Mouse (Mus musculus): Measurements from ENCODE around the gene Epha2. TPM values are rescaled to one million over a fixed set of nuclear protein-coding genes. Genes with fewer than 3 reads are reported as not detected.

The Epha2 gene
- polyA plus RNA-seq, 1 experiment from 2014 or later, result 0.82 TPM

GRCm38 (mm10) chr4:141322526-141322925 lies 21.5 kb downstream of the Epha2 start:
- ATAC-seq (ENCODE audit: low FRiP score), result no peak
- WGBS, result 80% methylated on average over 11 of the region's 11 CpGs
- DNase-seq (ENCODE audit: low spot score), result no peak
- Histone ChIP-seq H3K27ac (ENCODE audit: low read depth, low read length) (no peak overlapping the region), H3K4me2 (replicated peaks; ENCODE audit: low read depth, low read length) (no peak overlapping the region), H3K4me1 (replicated peaks; ENCODE audit: control insufficient read depth, insufficient read depth, low read length) (no peaks in the 10 kb centered on the region), H3K27me3 (ENCODE audit: control insufficient read depth, insufficient read depth, low read length) (no peaks in the 10 kb centered on the region; the same call in 1 of the 2 replicates), H3K9me3 (ENCODE audit: control insufficient read depth, low read length) (no peaks in the 10 kb centered on the region), H3K9ac (ENCODE audit: low read depth, low read length) (no peak overlapping the region), H3K36me3 (ENCODE audit: control insufficient read depth, insufficient read depth, low read length) (no peaks in the 10 kb centered on the region), H3K4me3 (ENCODE audit: low read depth, low read length) (no peak overlapping the region)

- WGBS, result 87% methylated on average over 6 of the region's 6 CpGs
Observed at GRCm38 (mm10) chr4:141324771-141325191, 23.7 kb downstream of the Epha2 start.

DNA sequence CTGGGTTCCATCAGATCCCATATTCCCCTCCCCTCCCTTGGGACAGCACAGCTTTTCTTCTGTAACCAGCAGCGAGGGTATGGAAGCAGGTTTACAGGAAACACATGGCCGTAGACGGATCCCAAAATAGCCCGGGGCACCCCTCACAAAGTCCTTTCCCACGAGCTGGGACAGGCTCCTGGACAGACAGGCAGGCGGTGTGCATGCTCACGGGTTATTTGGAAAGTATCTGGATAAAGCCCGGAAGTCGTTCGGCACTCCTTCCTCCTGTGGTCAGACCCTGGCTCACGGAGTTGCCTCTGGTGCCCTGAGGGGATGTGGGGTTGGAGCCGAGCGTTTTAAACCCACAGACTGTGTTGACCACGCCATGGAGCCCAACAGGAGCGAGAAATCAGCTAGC lies 24.6 kb downstream of the Epha2 start:
- no peak overlapping the region for H3K4me3 ChIP-seq (ENCODE audit: low read depth, low read length)
- H3K4me1 ChIP-seq (replicated peaks; ENCODE audit: control insufficient read depth, insufficient read depth, low read length), result no peaks in the 10 kb centered on the region
- ATAC-seq (ENCODE audit: low FRiP score) (no peak), DNase-seq (ENCODE audit: low spot score) (no peak)
- 76% methylated on average over 15 of the region's 15 CpGs for WGBS
- H3K4me2 ChIP-seq (replicated peaks; ENCODE audit: low read depth, low read length), result no peak overlapping the region
- H3K9me3 ChIP-seq (ENCODE audit: control insufficient read depth, low read length), result no peaks in the 10 kb centered on the region
- no peaks in the 10 kb centered on the region for H3K36me3 ChIP-seq (ENCODE audit: control insufficient read depth, insufficient read depth, low read length)
- H3K27ac ChIP-seq (ENCODE audit: low read depth, low read length), result no peak overlapping the region
- no peaks in the 10 kb centered on the region for H3K27me3 ChIP-seq (ENCODE audit: control insufficient read depth, insufficient read depth, low read length)
- H3K9ac ChIP-seq (ENCODE audit: low read depth, low read length), result no peak overlapping the region

More at GRCm38 (mm10) chr4:141324771-141325191, 23.7 kb downstream of the Epha2 start:
- Histone ChIP-seq H3K4me2 (replicated peaks; ENCODE audit: low read depth, low read length) (no peak overlapping the region), H3K4me1 (replicated peaks; ENCODE audit: control insufficient read depth, insufficient read depth, low read length) (no peaks in the 10 kb centered on the region), H3K36me3 (ENCODE audit: control insufficient read depth, insufficient read depth, low read length) (no peaks in the 10 kb centered on the region), H3K9ac (ENCODE audit: low read depth, low read length) (no peak overlapping the region), H3K27me3 (ENCODE audit: control insufficient read depth, insufficient read depth, low read length) (no peaks in the 10 kb centered on the region), H3K9me3 (ENCODE audit: control insufficient read depth, low read length) (no peaks in the 10 kb centered on the region), H3K4me3 (ENCODE audit: low read depth, low read length) (no peak overlapping the region), H3K27ac (ENCODE audit: low read depth, low read length) (no peak overlapping the region)
- DNase-seq (ENCODE audit: low spot score) (no peak), ATAC-seq (ENCODE audit: low FRiP score) (no peak)

- Histone ChIP-seq H3K9me3 (ENCODE audit: control insufficient read depth, low read length) (no peaks in the 10 kb centered on the region), H3K36me3 (ENCODE audit: control insufficient read depth, insufficient read depth, low read length) (no peaks in the 10 kb centered on the region), H3K9ac (ENCODE audit: low read depth, low read length) (no peak overlapping the region), H3K27me3 (ENCODE audit: control insufficient read depth, insufficient read depth, low read length) (no peaks in the 10 kb centered on the region), H3K27ac (ENCODE audit: low read depth, low read length) (no peak overlapping the region), H3K4me1 (replicated peaks; ENCODE audit: control insufficient read depth, insufficient read depth, low read length) (no peaks in the 10 kb centered on the region), H3K4me2 (replicated peaks; ENCODE audit: low read depth, low read length) (no peak overlapping the region), H3K4me3 (ENCODE audit: low read depth, low read length) (no peak overlapping the region)
- no peak for DNase-seq (ENCODE audit: low spot score)
- no peak for ATAC-seq (ENCODE audit: low FRiP score)
- 80% methylated on average over 4 of the region's 4 CpGs for WGBS
Observed at GRCm38 (mm10) chr4:141327075-141327474, 26.0 kb downstream of the Epha2 start.

DNA sequence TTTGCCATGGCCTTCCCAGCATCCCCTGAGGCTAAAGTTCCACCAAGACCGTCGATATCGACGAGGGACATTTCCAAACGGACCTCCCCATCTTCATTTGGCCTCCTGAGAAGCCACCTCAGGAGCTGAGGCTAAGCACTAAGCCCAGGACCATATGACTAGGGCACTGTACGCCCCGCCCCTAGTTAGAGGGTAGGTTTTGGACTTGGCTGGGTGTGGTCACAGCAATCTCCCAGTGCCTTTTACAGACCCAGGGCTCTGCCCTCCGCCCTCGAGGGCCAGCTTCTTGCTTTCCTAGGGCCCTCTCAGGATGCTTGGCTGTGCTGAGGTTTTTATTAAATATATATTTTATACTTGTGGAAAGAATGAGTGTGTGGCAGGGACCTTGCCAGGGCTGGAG lies 27.7 kb downstream of the Epha2 start:
- no peak overlapping the region for H3K9ac ChIP-seq (ENCODE audit: low read depth, low read length)
- 86% methylated on average over 9 of the region's 9 CpGs for WGBS
- no peaks in the 10 kb centered on the region for H3K27me3 ChIP-seq (ENCODE audit: control insufficient read depth, insufficient read depth, low read length)
- no peaks in the 10 kb centered on the region for H3K36me3 ChIP-seq (ENCODE audit: control insufficient read depth, insufficient read depth, low read length)
- no peaks in the 10 kb centered on the region for H3K9me3 ChIP-seq (ENCODE audit: control insufficient read depth, low read length)
- H3K4me1 ChIP-seq (replicated peaks; ENCODE audit: control insufficient read depth, insufficient read depth, low read length), result no peaks in the 10 kb centered on the region
- H3K27ac ChIP-seq (ENCODE audit: low read depth, low read length), result no peak overlapping the region
- DNase-seq (ENCODE audit: low spot score) (no peak), ATAC-seq (ENCODE audit: low FRiP score) (no peak)
- H3K4me2 ChIP-seq (replicated peaks; ENCODE audit: low read depth, low read length), result no peak overlapping the region
- no peak overlapping the region for H3K4me3 ChIP-seq (ENCODE audit: low read depth, low read length)

GRCm38 (mm10) chr4:141329968-141330367 lies 28.9 kb downstream of the Epha2 start:
- DNase-seq (ENCODE audit: low spot score) (no peak), ATAC-seq (ENCODE audit: low FRiP score) (no peak)
- Histone ChIP-seq H3K27ac (ENCODE audit: low read depth, low read length) (no peak overlapping the region), H3K4me2 (replicated peaks; ENCODE audit: low read depth, low read length) (no peak overlapping the region), H3K4me1 (replicated peaks; ENCODE audit: control insufficient read depth, insufficient read depth, low read length) (0 out of 2 replicates have a peak, but pooled peaks cover 3% of the 10 kb centered on the region), H3K9me3 (ENCODE audit: control insufficient read depth, low read length) (no peaks in the 10 kb centered on the region), H3K27me3 (ENCODE audit: control insufficient read depth, insufficient read depth, low read length) (no peaks in the 10 kb centered on the region), H3K4me3 (ENCODE audit: low read depth, low read length) (no peak overlapping the region), H3K36me3 (ENCODE audit: control insufficient read depth, insufficient read depth, low read length) (no peaks in the 10 kb centered on the region), H3K9ac (ENCODE audit: low read depth, low read length) (no peak overlapping the region)
- WGBS, result 77% methylated on average over 12 of the region's 12 CpGs

DNA sequence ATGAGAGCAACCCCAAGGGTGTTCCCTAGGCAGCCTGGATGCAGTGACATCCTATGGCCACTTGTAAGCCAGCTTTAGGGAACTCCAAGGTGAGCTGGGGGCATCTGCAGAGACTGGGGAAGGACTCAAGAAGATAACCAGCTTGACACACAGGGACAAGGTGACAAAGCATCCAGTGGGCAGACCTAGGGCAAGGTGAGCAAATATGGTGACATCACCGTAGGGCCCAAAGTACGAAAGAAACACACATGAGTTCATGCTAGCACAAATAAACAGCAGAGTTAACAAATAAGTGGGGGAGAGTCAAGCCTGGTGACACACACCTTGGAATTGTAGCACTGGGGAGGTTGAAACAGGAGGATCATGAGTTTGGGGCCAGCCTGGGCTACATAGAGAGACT lies 30.4 kb downstream of the Epha2 start:
- ATAC-seq (ENCODE audit: low FRiP score), result no peak
- no peaks in the 10 kb centered on the region for H3K9me3 ChIP-seq (ENCODE audit: control insufficient read depth, low read length)
- no peaks in the 10 kb centered on the region for H3K27me3 ChIP-seq (ENCODE audit: control insufficient read depth, insufficient read depth, low read length)
- DNase-seq (ENCODE audit: low spot score), result no peak
- H3K4me2 ChIP-seq (replicated peaks; ENCODE audit: low read depth, low read length), result no peak overlapping the region
- no peak overlapping the region for H3K4me3 ChIP-seq (ENCODE audit: low read depth, low read length)
- no peaks in the 10 kb centered on the region for H3K36me3 ChIP-seq (ENCODE audit: control insufficient read depth, insufficient read depth, low read length)
- 98% methylated on average over 2 of the region's 2 CpGs for WGBS
- H3K4me1 ChIP-seq (replicated peaks; ENCODE audit: control insufficient read depth, insufficient read depth, low read length), result 0 out of 2 replicates have a peak, but pooled peaks cover 6% of the 10 kb centered on the region
- H3K9ac ChIP-seq (ENCODE audit: low read depth, low read length), result no peak overlapping the region
- no peak overlapping the region for H3K27ac ChIP-seq (ENCODE audit: low read depth, low read length)

DNA sequence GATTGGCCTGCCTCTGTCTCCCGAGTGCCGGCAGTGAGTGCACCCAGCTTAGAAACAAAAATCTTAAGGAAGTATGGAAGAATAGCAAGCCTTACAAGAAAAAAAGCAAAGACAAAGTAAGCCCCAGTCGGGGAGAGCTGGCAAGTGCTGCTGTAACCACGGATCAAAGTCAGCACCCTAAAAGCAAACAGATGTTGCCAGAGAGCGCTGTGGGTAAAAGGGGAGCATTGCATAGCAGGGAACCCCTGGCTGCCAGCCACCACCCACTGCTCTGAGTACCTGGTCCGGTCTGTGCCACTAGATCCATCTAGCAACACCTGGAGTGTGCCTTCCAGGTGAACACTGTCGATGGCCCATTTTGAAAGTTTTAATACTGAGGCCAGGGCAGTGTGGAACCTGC lies 31.2 kb downstream of the Epha2 start:
- Histone ChIP-seq H3K36me3 (ENCODE audit: control insufficient read depth, insufficient read depth, low read length) (no peaks in the 10 kb centered on the region), H3K9ac (ENCODE audit: low read depth, low read length) (no peak overlapping the region), H3K9me3 (ENCODE audit: control insufficient read depth, low read length) (no peaks in the 10 kb centered on the region), H3K4me2 (replicated peaks; ENCODE audit: low read depth, low read length) (no peak overlapping the region), H3K4me3 (ENCODE audit: low read depth, low read length) (no peak overlapping the region), H3K27ac (ENCODE audit: low read depth, low read length) (no peak overlapping the region), H3K27me3 (ENCODE audit: control insufficient read depth, insufficient read depth, low read length) (no peaks in the 10 kb centered on the region), H3K4me1 (replicated peaks; ENCODE audit: control insufficient read depth, insufficient read depth, low read length) (0 out of 2 replicates have a peak, but pooled peaks cover 6% of the 10 kb centered on the region)
- ATAC-seq (ENCODE audit: low FRiP score), result no peak
- no peak for DNase-seq (ENCODE audit: low spot score)
- 80% methylated on average over 7 of the region's 7 CpGs for WGBS

DNA sequence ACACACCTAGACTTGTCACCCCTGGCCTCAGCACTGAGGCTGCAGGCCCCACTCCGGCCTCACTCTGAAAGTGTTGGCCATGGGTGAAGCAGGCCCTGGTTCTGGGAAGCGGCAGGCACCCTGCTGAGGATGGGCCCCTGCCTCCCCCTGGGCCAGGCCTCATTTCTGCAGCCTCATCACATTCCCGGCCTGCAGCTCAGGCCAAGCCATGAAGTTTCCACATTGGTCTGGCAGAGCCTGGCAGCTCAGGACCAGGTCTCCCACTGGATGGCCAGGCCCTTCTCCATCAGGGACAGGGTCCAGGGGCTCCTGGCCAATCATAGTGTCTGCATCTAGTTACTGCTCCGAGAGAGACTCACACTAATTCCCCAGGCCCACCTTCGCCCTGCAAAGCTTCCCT lies 33.7 kb downstream of the Epha2 start:
- Histone ChIP-seq H3K27ac (ENCODE audit: low read depth, low read length) (peak overlapping the region; percentile 80), H3K9ac (ENCODE audit: low read depth, low read length) (no peak overlapping the region), H3K4me2 (replicated peaks; ENCODE audit: low read depth, low read length) (no peak overlapping the region), H3K27me3 (ENCODE audit: control insufficient read depth, insufficient read depth, low read length) (no peaks in the 10 kb centered on the region; the same call in 1 of the 2 replicates), H3K9me3 (ENCODE audit: control insufficient read depth, low read length) (no peaks in the 10 kb centered on the region), H3K4me3 (ENCODE audit: low read depth, low read length) (no peak overlapping the region), H3K4me1 (replicated peaks; ENCODE audit: control insufficient read depth, insufficient read depth, low read length) (0 out of 2 replicates have a peak, but pooled peaks cover 6% of the 10 kb centered on the region), H3K36me3 (ENCODE audit: control insufficient read depth, insufficient read depth, low read length) (no peaks in the 10 kb centered on the region)
- ATAC-seq (ENCODE audit: low FRiP score), result no peak
- WGBS, result 45% methylated on average over 5 of the region's 5 CpGs
- DNase-seq (ENCODE audit: low spot score), result no peak
